Mouse (Mus musculus) embryonic facial prominence, embryonic 14.5 days (tissue): ENCODE measurements around the gene Tma7. TPM values are rescaled to one million over a fixed set of nuclear protein-coding genes. Genes with fewer than 3 reads are reported as not detected.

ENCODE experiments used
- ATAC-seq: fragments of 200-750 bp; cut with Nextera tagmentation; 2 replicates; pipeline ENCODE4 v1.8.0; 2017; ENCODE audit warnings: low read depth, moderate number of reproducible peaks, moderate TSS enrichment
- DNase-seq: peaks from one replicate; pipeline ENCODE4 v3.0.0-alpha.2; 2015; ENCODE audit warnings: low spot score
- H3K27ac ChIP-seq: fragments of 300-500 bp; sonication (generic); replicated peaks from 2 replicates; pipeline ENCODE4 v1.5.1; 2014; ENCODE audit warnings: low read depth, mild to moderate bottlenecking, low read length, moderate library complexity
- H3K27me3 ChIP-seq: fragments of 300-500 bp; sonication (generic); replicated peaks from 2 replicates; pipeline ENCODE4 v1.6.1; 2014; ENCODE audit warnings: low read length; ENCODE audit not compliant: control insufficient read depth, insufficient read depth
- H3K36me3 ChIP-seq: fragments of 300-500 bp; sonication (generic); 2 replicates; pipeline ENCODE4 v1.6.1; 2014; ENCODE audit warnings: low read length, mixed read lengths; ENCODE audit not compliant: control insufficient read depth, insufficient read depth
- H3K4me1 ChIP-seq: fragments of 300-500 bp; sonication (generic); 2 replicates; pipeline ENCODE4 v1.6.1; 2014; ENCODE audit warnings: antibody characterized with exemption, low read length; ENCODE audit not compliant: control insufficient read depth, insufficient read depth
- H3K4me2 ChIP-seq: fragments of 300-500 bp; sonication (generic); 2 replicates; pipeline ENCODE4 v1.6.1; 2014; ENCODE audit warnings: low read depth, mild to moderate bottlenecking, low read length, moderate library complexity, mixed read lengths
- H3K4me3 ChIP-seq: fragments of 300-500 bp; sonication (generic); 2 replicates; pipeline ENCODE4 v1.5.1; 2014; ENCODE audit warnings: low read depth, mild to moderate bottlenecking, low read length
- H3K9ac ChIP-seq: fragments of 300-500 bp; sonication (generic); 2 replicates; pipeline ENCODE4 v1.6.1; 2014; ENCODE audit warnings: low read depth, mild to moderate bottlenecking, low read length, moderate library complexity, mixed read lengths
- H3K9me3 ChIP-seq: fragments of 300-500 bp; sonication (generic); 2 replicates; pipeline ENCODE4 v1.6.1; 2016; ENCODE audit warnings: low read length; ENCODE audit not compliant: control insufficient read depth
- WGBS: fragments of 180-500 bp; shearing (Covaris S2); extraction: QIAGEN DNeasy Blood & Tissue Kit; methylation state at CpG from one replicate; pipeline ENCODE4 v1.1.7; 2014; 5-methylcytosine and 5-hydroxymethylcytosine counted together
- polyA plus RNA-seq: library from polyadenylated mRNA; unstranded; fragments of >200 nt; fragmentation: Nextera tagmentation; extraction: Ambion mirVana; gene quantifications from 2 replicates; pipeline ENCODE4 v1.2.1, GENCODE M21; 2014

Tma7 gene
- polyA plus RNA-seq, 1 experiment from 2014 or later = 655 TPM

DNA sequence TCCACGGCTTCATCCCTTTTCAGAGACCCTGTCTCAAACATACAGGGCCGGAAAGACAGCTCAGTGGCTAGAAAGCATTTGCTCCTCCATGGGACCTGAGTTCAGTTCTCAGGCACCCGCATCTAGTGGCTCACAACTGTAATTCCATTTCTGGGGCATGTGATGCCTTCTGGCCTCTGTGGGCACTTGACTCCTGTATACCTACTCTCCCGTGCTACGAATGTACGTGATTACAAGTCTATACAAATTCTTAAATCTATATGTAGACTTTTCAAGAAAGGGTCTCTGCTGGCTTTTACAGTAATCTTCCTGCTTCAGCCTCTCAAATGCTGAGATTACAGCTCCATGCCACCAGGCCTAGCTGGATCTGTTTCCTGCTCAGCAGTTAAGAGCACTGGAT, 38.6 kb upstream of the Tma7 start:
- Histone ChIP-seq H3K9me3 (no peaks in the 10 kb centered on the region), H3K27ac (no peak overlapping the region), H3K27me3 (no peaks in the 10 kb centered on the region), H3K9ac (no peak overlapping the region), H3K36me3 (peaks cover 31% of the 10 kb centered on the region), H3K4me1 (no peaks in the 10 kb centered on the region), H3K4me2 (no peak overlapping the region), H3K4me3 (no peak overlapping the region)
- ATAC-seq (no peak), DNase-seq (no peak)
- WGBS = 93% methylated on average over 6 of the region's 6 CpGs

DNA sequence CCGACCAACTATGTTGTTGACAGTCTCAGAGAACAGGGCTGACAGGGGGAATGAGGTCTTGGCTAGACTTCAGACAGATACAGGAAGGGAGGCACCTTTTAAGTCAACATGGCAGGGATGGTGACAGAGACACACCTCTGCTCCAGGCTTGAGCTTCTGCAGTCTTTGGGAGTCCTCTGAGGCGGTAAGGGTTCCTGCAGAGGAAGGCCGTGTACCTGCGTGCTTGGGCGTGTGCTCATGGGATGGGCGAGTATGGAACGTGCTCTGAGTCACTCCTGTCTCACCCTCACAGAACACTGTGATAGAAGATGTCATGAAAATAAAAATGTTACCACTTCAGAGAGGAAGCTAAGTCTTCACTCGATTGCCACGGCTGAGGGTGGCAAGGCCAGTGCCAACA, 37.2 kb upstream of the Tma7 start:
- no peak overlapping the region for H3K27ac ChIP-seq

DNA sequence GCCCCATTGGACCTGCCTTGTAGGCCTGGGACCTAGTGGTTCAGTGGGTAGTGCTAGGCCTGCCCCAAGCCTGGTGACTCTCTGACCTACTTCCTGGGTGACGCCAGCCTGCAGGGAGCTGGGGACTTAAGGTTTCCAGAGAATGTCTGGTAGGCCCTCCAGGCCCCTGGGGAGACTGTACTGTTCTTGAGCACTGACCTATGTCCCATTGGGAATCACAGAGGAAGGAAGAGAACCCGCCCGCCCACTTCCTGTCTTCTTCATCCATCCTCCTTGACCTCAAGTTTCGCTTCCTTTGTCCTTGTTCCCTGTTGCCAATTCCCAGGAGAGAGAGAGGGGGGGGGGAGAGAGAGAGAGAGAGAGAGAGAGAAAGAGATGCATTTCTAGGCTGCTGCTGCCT, 35.7 kb upstream of the Tma7 start:
- ATAC-seq (no peak), DNase-seq (no peak)
- no peak overlapping the region for H3K4me3 ChIP-seq
- H3K4me1 ChIP-seq = no peaks in the 10 kb centered on the region
- H3K9me3 ChIP-seq = no peaks in the 10 kb centered on the region
- no peak overlapping the region for H3K27ac ChIP-seq
- H3K9ac ChIP-seq = no peak overlapping the region
- H3K4me2 ChIP-seq = no peak overlapping the region
- 83% methylated on average over 4 of the region's 4 CpGs for WGBS
- no peaks in the 10 kb centered on the region for H3K27me3 ChIP-seq
- peaks cover 59% of the 10 kb centered on the region for H3K36me3 ChIP-seq

More for the DNA sequence above, 37.2 kb upstream of the Tma7 start:
- 86% methylated on average over 9 of the region's 9 CpGs for WGBS
- no peak overlapping the region for H3K4me2 ChIP-seq
- no peaks in the 10 kb centered on the region for H3K27me3 ChIP-seq
- H3K9me3 ChIP-seq = no peaks in the 10 kb centered on the region
- peak; percentile 65 for DNase-seq
- no peaks in the 10 kb centered on the region for H3K4me1 ChIP-seq
- H3K4me3 ChIP-seq = no peak overlapping the region
- H3K36me3 ChIP-seq = peaks cover 45% of the 10 kb centered on the region
- ATAC-seq = peak; percentile 24; the same call in 1 of the 2 replicates
- H3K9ac ChIP-seq = no peak overlapping the region

DNA sequence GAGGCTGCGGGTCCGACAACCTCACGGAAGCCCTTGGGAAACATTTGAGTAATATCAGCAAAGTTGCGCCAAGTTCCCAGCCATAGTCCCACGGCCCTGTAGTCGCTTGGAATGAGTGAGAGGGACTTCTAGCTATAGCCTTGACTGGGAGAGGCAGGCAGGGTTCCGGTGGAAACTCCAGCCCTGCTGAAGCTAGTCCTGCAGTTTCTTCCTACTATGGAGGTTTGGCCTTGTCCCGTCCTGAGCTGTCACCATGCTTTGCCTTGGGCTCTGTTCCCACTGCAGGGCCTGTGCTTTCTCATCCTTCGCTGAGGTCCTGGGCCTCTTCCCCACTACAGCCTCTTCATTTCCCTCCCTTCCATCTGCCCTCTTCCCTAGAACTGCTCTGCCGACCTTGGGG, 33.8 kb upstream of the Tma7 start:
- Histone ChIP-seq H3K4me2 (no peak overlapping the region), H3K4me3 (no peak overlapping the region), H3K27me3 (no peaks in the 10 kb centered on the region), H3K36me3 (peaks cover 78% of the 10 kb centered on the region), H3K9ac (no peak overlapping the region), H3K27ac (no peak overlapping the region), H3K9me3 (no peaks in the 10 kb centered on the region), H3K4me1 (no peaks in the 10 kb centered on the region)
- no peak for ATAC-seq
- DNase-seq = no peak
- WGBS = 90% methylated on average over 10 of the region's 10 CpGs

DNA sequence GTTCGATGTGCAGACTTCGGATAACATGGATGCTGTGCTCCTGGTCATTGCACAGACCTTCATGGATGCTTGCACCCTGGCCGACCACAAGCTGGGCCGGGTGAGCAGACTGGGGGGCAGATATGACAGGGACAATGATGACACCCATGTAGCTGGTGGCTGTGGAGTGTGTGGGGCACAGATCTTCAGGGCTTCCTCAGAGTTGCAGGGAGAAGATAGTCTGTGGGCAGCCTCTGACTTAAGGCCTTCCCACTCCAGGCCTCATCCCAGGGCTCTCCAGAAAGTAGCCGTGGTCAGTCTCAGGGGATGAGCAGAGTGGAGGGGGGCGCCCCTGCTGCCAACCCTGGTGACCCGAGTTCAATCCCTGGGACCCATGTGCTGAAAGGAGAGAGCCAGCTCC, 32.5 kb upstream of the Tma7 start:
- WGBS = 91% methylated on average over 7 of the region's 7 CpGs
- Histone ChIP-seq H3K4me2 (no peak overlapping the region), H3K36me3 (peaks cover 92% of the 10 kb centered on the region), H3K9ac (no peak overlapping the region), H3K4me3 (no peak overlapping the region), H3K27ac (no peak overlapping the region), H3K9me3 (no peaks in the 10 kb centered on the region), H3K27me3 (no peaks in the 10 kb centered on the region), H3K4me1 (no peaks in the 10 kb centered on the region)
- no peak for ATAC-seq
- DNase-seq = no peak

DNA sequence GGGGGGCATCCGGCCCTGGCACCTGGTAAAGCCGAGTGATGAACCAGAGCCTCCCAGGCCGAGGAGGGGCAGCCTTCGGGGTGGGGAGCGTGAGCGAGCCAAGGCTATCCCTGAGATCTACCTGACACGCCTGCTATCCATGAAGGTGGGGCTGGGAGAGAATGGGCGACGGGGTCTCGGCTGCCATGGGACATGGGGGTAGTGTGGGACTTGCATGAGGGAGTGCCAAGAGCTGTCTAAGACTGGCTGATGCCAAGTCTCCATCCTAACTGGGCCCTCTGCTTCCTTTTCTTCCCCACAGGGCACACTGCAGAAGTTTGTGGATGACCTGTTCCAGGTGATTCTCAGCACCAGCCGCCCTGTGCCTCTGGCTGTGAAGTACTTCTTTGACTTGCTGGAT, 31.9 kb upstream of the Tma7 start:
- ATAC-seq (no peak), DNase-seq (no peak)
- H3K36me3 ChIP-seq = peaks cover 98% of the 10 kb centered on the region
- no peak overlapping the region for H3K4me3 ChIP-seq
- no peak overlapping the region for H3K4me2 ChIP-seq
- H3K27ac ChIP-seq = no peak overlapping the region
- 93% methylated on average over 11 of the region's 11 CpGs for WGBS
- H3K27me3 ChIP-seq = no peaks in the 10 kb centered on the region
- no peak overlapping the region for H3K9ac ChIP-seq
- H3K4me1 ChIP-seq = no peaks in the 10 kb centered on the region
- no peaks in the 10 kb centered on the region for H3K9me3 ChIP-seq

DNA sequence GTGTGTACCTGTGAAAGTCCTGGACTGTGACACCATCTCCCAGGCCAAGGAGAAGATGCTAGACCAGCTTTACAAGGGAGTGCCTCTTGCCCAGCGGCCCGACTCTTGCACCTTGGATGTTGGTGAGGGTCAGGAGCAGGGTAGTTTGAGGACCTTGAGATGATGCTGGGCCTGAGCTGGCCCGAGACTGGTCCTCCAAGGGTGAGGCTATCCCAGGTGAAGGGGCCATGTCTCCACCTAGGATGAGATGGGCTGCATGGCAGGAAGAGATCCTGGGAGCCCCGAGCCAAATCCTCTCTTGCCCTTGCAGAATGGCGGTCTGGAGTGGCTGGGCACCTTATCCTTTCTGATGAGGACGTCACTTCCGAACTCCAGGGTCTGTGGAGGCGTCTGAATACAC, 30.9 kb upstream of the Tma7 start:
- no peaks in the 10 kb centered on the region for H3K4me1 ChIP-seq
- no peak for DNase-seq
- H3K27ac ChIP-seq = no peak overlapping the region
- ATAC-seq = no peak
- WGBS = 84% methylated on average over 8 of the region's 8 CpGs
- H3K9me3 ChIP-seq = no peaks in the 10 kb centered on the region
- no peaks in the 10 kb centered on the region for H3K27me3 ChIP-seq
- no peak overlapping the region for H3K4me3 ChIP-seq
- no peak overlapping the region for H3K9ac ChIP-seq
- H3K36me3 ChIP-seq = peaks cover 100% of the 10 kb centered on the region
- no peak overlapping the region for H3K4me2 ChIP-seq

DNA sequence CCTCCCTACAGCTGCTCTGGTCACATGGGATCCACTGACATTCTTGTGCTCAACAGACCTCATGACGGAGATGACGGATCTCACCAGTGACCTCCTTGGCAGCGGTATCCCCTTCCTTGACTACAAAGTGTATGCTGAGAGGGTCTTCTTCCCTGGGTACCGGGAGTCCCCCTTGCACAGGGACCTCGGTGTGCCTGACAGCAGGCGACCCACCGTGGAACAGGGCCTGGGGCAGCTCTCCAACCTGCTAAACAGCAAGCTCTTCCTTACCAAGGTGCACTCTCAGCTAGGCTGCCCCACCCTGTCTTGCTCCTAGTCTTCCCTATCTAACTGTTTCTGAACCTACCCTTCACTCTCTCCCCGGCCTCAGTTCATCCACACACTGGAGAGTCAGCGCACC, 29.2 kb upstream of the Tma7 start:
- DNase-seq = no peak
- Histone ChIP-seq H3K4me3 (no peak overlapping the region), H3K9me3 (no peaks in the 10 kb centered on the region), H3K36me3 (peaks cover 96% of the 10 kb centered on the region), H3K27me3 (no peaks in the 10 kb centered on the region), H3K4me1 (no peaks in the 10 kb centered on the region), H3K9ac (no peak overlapping the region), H3K4me2 (no peak overlapping the region), H3K27ac (no peak overlapping the region)
- ATAC-seq = no peak
- 91% methylated on average over 9 of the region's 9 CpGs for WGBS

DNA sequence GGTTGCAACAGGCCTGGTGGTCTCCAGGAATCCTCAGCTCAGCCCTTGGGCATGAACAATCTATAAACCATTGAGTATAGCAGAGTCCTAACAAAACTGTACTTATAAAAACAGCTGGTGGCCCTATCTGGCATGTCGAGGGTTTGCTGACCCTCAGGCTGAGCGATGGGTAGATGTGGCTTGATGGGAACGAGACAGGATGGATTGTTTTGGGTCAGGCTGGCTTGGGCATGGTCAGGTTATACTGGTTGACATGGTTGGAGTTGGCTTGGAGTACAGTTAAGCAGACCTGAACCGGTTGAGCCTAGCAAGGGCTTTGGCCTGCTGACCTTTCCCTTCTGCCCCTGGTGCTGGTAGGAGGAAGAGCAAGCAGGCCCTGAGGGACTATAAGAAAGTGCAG, 28.7 kb upstream of the Tma7 start:
- H3K27ac ChIP-seq = no peak overlapping the region
- H3K27me3 ChIP-seq = no peaks in the 10 kb centered on the region
- ATAC-seq (no peak), DNase-seq (no peak)
- WGBS = 93% methylated on average over 3 of the region's 4 CpGs
- peaks cover 96% of the 10 kb centered on the region for H3K36me3 ChIP-seq
- no peak overlapping the region for H3K9ac ChIP-seq
- no peak overlapping the region for H3K4me3 ChIP-seq
- no peaks in the 10 kb centered on the region for H3K9me3 ChIP-seq
- no peak overlapping the region for H3K4me2 ChIP-seq
- no peaks in the 10 kb centered on the region for H3K4me1 ChIP-seq
